Mouse (Mus musculus) forebrain, embryonic 16.5 days (tissue): ENCODE measurements around the gene 9330182O14Rik. TPM values are rescaled to one million over a fixed set of nuclear protein-coding genes. Genes with fewer than 3 reads are reported as not detected.

Experiments
- ATAC-seq: fragments of 200-750 bp; cut with Nextera tagmentation; 2 replicates; pipeline ENCODE4 v1.8.0; 2017; ENCODE audit warnings: mild to moderate bottlenecking, moderate library complexity
- H3K27ac ChIP-seq: fragments of 300-500 bp; sonication (generic); 2 replicates; pipeline ENCODE4 v1.5.1; 2014; ENCODE audit warnings: low read length, control low read depth
- H3K27me3 ChIP-seq: fragments of 300-500 bp; sonication (generic); replicated peaks from 2 replicates; pipeline ENCODE4 v1.6.1; 2014; ENCODE audit warnings: low read length; ENCODE audit not compliant: control insufficient read depth, insufficient read depth
- H3K36me3 ChIP-seq: fragments of 300-500 bp; sonication (generic); 2 replicates; pipeline ENCODE4 v1.6.1; 2014; ENCODE audit not compliant: control insufficient read depth, insufficient read depth
- H3K4me1 ChIP-seq: fragments of 300-500 bp; sonication (generic); replicated peaks from 2 replicates; pipeline ENCODE4 v1.6.1; 2014; ENCODE audit warnings: low read length; ENCODE audit not compliant: control insufficient read depth, insufficient read depth
- H3K4me2 ChIP-seq: fragments of 300-500 bp; sonication (generic); 2 replicates; pipeline ENCODE4 v1.6.1; 2014; ENCODE audit warnings: mild to moderate bottlenecking, low read length, control low read depth
- H3K4me3 ChIP-seq: fragments of 300-500 bp; sonication (generic); replicated peaks from 2 replicates; pipeline ENCODE4 v1.5.1; 2014; ENCODE audit warnings: mild to moderate bottlenecking, low read length, control low read depth
- H3K9ac ChIP-seq: fragments of 300-500 bp; sonication (generic); replicated peaks from 2 replicates; pipeline ENCODE4 v1.6.1; 2014; ENCODE audit warnings: low read depth, low read length, control low read depth
- H3K9me3 ChIP-seq: fragments of 300-500 bp; sonication (generic); 2 replicates; pipeline ENCODE4 v1.6.1; 2016; ENCODE audit warnings: low read length; ENCODE audit not compliant: control insufficient read depth
- WGBS: fragments of 180-500 bp; shearing (Covaris S2); extraction: QIAGEN DNeasy Blood & Tissue Kit; methylation state at CpG from one replicate; pipeline ENCODE4 v1.1.7; 2014; 5-methylcytosine and 5-hydroxymethylcytosine counted together
- polyA plus RNA-seq: library from polyadenylated mRNA; unstranded; fragments of >200 nt; fragmentation: Nextera tagmentation; extraction: Ambion mirVana; gene quantifications from 2 replicates; pipeline ENCODE4 v1.2.1, GENCODE M21; 2015

9330182O14Rik gene
- polyA plus RNA-seq, 1 experiment from 2014 or later = not detected

DNA sequence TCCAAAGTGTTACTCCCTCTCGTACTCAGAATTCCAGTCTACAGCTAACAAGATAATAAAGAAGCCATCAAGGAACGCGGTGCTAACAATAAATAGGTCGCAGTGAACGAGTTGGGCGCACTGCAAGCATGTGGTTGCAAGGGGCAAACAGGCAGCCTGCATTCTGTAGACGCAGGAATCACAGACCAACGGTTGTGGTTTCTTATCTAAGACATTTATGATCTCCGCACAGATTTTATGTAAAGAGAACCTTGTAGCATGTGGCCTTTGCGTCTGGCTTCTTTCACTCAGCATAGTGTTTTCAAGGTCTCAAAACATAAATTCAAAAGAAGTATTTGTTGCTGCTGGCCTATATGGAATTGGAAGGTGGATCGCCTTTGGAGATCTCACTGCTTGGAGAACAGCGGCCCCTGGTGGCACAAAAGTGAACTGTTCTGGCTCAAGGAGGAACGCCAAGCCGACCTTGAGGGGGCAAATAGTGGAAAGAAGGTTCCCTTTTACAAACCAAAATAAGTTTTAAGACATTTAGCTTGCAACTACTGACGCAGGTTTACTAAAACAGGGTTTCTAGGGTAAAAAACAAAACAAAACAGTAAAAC lies 3.2 kb upstream of the 9330182O14Rik start:
- Histone ChIP-seq H3K27ac (no peak overlapping the region), H3K4me3 (no peak overlapping the region), H3K9ac (no peak overlapping the region), H3K4me2 (no peak overlapping the region), H3K4me1 (no peaks in the 10 kb centered on the region), H3K27me3 (no peaks in the 10 kb centered on the region), H3K36me3 (no peaks in the 10 kb centered on the region), H3K9me3 (no peaks in the 10 kb centered on the region)
- 23% methylated on average over 15 of the region's 15 CpGs for WGBS
- ATAC-seq = peak; percentile 59

DNA sequence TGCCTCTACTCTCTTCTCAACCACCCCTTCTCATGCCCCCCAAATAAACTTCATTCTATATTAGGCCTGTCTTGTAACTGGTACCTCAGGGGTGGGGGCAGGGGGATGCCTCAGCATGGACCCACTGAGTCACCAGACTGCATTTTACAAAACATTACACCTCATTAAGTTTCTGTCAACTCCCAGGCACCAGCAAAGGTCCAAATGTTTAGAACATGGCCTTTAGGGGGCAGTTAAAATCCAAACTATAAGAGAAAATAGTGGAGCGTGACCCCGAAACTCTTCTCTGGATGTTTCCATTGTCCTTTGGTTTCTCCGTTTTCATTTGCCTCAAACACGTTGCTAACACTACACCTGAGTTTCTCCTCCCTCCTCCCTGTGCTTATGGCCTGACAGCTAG lies 1.8 kb upstream of the 9330182O14Rik start:
- 81% methylated on average over 4 of the region's 4 CpGs for WGBS

DNA sequence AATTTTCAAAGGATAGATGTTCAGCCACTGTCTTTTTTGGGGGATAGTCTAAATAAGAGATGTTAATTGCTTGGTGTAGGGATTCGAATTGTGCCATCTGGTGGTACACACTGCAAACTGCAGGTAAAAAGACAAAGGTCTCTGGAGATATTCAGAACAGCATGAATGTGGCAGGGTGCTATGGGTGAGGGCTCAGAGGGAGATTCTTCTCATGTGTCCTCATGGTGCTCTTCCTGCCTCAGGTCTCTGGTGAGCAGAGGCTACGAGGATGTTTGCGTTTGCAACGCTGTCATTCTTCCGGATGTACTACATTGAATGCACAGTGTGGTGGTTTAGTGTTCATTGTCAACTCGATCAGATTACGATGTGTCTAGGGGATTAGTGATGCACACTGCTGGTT lies 10.1 kb downstream of the 9330182O14Rik start:
- no peaks in the 10 kb centered on the region for H3K9me3 ChIP-seq
- no peaks in the 10 kb centered on the region for H3K36me3 ChIP-seq
- H3K9ac ChIP-seq = no peak overlapping the region
- ATAC-seq = peak; percentile 62
- no peak overlapping the region for H3K4me2 ChIP-seq
- H3K4me1 ChIP-seq = no peaks in the 10 kb centered on the region
- no peaks in the 10 kb centered on the region for H3K27me3 ChIP-seq
- H3K27ac ChIP-seq = no peak overlapping the region
- 49% methylated on average over 7 of the region's 7 CpGs for WGBS
- H3K4me3 ChIP-seq = no peak overlapping the region

More for the DNA sequence above, 1.8 kb upstream of the 9330182O14Rik start:
- no peak for ATAC-seq
- H3K4me3 ChIP-seq = no peak overlapping the region
- H3K4me1 ChIP-seq = no peaks in the 10 kb centered on the region
- no peaks in the 10 kb centered on the region for H3K27me3 ChIP-seq
- H3K27ac ChIP-seq = no peak overlapping the region
- no peak overlapping the region for H3K4me2 ChIP-seq
- H3K9me3 ChIP-seq = no peaks in the 10 kb centered on the region
- no peak overlapping the region for H3K9ac ChIP-seq
- no peaks in the 10 kb centered on the region for H3K36me3 ChIP-seq

DNA sequence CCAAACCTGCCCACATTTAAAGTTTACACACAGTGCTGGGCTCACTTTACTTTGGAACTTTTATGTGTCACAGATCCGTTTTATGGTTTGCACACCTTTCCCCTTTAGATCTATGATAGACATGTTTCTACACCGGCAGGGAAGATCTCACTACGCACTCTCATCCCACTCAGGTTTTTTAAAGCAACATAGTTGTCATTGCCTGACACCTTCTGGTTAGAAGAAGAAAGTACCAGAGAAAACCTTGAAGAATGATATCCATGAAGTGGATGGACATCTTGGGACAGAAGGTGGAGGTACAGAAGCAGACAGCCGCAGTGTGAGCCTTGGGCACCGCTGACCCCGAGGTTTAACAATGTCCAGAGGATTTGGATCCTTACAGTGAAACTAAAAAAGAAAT lies 23.5 kb downstream of the 9330182O14Rik start:
- no peaks in the 10 kb centered on the region for H3K36me3 ChIP-seq
- WGBS = 90% methylated on average over 6 of the region's 6 CpGs

DNA sequence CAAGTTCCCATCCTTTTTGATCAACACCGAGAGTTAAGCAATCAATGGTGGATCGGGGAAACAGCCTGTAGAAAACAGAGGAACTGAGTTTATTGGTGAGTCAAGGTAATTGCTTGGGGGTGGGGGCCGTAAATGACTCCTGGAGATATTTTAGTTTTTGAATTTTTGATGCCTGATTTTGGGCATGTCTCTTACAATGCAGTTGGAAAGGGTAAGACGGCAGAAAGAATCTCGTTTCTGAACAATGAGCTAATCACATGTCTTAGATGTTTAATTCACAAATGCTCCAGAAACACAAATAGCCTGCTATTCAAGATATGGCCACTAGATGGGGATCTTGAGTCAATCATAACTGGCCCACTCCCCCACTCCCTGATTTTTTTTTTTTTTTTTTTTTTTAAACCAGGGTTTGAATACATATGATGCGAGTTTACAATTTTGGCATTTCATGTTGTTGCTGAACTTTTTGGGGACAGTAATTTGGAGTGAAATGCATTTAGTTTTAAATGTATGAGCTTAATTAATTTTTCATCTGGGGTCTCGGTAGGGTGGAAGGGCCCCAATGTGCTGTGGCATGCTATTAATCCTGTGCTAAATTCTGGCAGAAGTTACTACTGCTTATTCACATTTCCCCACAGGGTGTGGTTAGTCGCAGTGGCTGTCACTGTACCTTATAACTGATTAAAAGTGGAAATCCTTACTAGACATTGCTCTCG lies 32.6 kb downstream of the 9330182O14Rik start:
- H3K4me3 ChIP-seq = no peak overlapping the region
- peaks cover 25% of the 10 kb centered on the region for H3K4me1 ChIP-seq
- H3K36me3 ChIP-seq = no peaks in the 10 kb centered on the region
- no peak overlapping the region for H3K27ac ChIP-seq
- ATAC-seq = peak; percentile 54
- no peaks in the 10 kb centered on the region for H3K27me3 ChIP-seq
- H3K9me3 ChIP-seq = no peaks in the 10 kb centered on the region
- peak overlapping the region; percentile 37 for H3K4me2 ChIP-seq
- 31% methylated on average over 9 of the region's 9 CpGs for WGBS
- 0 out of 2 replicates have a peak overlapping the region, but pooled peaks have one; percentile 32 for H3K9ac ChIP-seq

More for the DNA sequence above, 23.5 kb downstream of the 9330182O14Rik start:
- no peak overlapping the region for H3K27ac ChIP-seq
- H3K27me3 ChIP-seq = no peaks in the 10 kb centered on the region
- no peaks in the 10 kb centered on the region for H3K4me1 ChIP-seq
- no peaks in the 10 kb centered on the region for H3K9me3 ChIP-seq
- no peak overlapping the region for H3K9ac ChIP-seq
- no peak for ATAC-seq
- no peak overlapping the region for H3K4me3 ChIP-seq
- no peak overlapping the region for H3K4me2 ChIP-seq

DNA sequence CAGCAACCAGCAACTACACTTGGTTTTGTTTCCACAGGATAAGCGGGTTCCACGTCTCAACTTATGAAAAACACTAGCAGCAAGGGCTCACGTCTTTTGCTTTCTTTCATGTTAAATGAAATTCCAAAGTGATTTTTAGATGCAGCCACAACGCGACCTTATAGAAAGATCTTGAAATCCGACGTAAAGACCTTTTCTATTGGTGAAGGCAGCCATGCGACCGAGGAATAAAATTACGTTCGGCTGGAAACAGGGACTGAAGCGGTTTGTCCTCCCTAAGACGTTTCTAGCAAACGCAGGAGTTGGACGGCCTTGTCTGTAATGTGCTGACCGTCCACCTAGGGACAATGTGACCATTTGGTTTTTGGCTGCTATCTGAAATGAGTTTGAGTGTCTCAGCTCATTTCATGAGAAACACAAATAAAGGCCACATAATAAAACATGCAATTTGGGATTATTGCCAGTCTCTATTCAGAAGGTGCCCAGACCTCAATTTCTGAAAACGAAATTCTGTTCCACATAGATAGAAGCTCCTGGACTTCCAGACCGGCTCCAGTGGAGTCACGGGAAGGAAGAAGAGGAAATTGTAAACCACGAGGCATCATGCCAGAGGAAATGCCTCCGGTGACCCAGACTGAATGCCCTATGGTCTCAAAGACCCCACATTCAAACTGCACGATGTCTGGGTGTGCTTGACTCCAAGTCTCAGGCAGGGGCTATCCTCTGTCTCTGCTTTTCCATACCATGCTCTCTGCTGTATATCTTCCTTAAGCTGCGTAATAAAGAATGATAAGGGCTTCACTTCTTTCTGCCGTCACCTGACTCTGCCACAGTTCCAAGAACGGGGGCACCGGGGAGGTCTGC lies 33.3 kb downstream of the 9330182O14Rik start:
- no peaks in the 10 kb centered on the region for H3K9me3 ChIP-seq
- no peaks in the 10 kb centered on the region for H3K36me3 ChIP-seq
- H3K4me3 ChIP-seq = no peak overlapping the region
- peaks cover 25% of the 10 kb centered on the region for H3K4me1 ChIP-seq
- 0 out of 2 replicates have a peak overlapping the region, but pooled peaks have one; percentile 37 for H3K27ac ChIP-seq
- ATAC-seq = 0 out of 2 replicates have a peak, but pooled peaks have one; percentile 1
- H3K9ac ChIP-seq = 0 out of 2 replicates have a peak overlapping the region, but pooled peaks have one; percentile 3
- H3K4me2 ChIP-seq = peak overlapping the region; percentile 14
- H3K27me3 ChIP-seq = no peaks in the 10 kb centered on the region
- WGBS = 59% methylated on average over 26 of the region's 26 CpGs

DNA sequence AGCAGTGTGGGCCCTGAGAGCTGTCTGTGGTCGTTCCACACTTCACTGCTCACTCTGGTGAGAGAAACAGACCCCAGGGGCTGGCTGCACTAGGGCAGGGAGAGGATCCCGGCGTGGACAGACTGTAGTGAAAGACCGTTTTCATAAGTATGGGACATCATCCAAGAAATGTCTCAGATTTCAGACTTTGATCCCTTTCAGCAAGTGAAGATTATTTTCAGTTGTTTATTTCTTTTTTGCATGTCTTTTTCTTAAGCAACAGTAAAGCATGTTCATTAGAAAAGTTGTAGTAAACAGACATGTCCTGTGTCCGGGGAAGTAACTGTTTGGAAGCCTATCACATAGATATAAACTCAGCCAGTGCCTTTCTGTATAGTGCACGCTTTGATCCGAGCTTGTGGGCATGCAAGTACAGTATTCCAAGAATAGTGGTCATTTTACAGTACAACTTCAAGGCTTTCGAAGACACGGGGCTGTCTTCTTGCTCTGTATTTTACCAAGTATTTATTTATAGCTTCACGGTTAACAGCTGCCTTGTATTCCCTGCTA lies 34.0 kb downstream of the 9330182O14Rik start:
- no peaks in the 10 kb centered on the region for H3K9me3 ChIP-seq
- H3K27me3 ChIP-seq = no peaks in the 10 kb centered on the region
- 0 out of 2 replicates have a peak, but pooled peaks have one; percentile 24 for ATAC-seq
- H3K9ac ChIP-seq = no peak overlapping the region
- H3K4me1 ChIP-seq = peaks cover 27% of the 10 kb centered on the region
- H3K4me3 ChIP-seq = no peak overlapping the region
- H3K36me3 ChIP-seq = no peaks in the 10 kb centered on the region
- WGBS = 52% methylated on average over 10 of the region's 10 CpGs
- H3K27ac ChIP-seq = no peak overlapping the region
- H3K4me2 ChIP-seq = peak overlapping the region; percentile 14; the same call in 1 of the 2 replicates

DNA sequence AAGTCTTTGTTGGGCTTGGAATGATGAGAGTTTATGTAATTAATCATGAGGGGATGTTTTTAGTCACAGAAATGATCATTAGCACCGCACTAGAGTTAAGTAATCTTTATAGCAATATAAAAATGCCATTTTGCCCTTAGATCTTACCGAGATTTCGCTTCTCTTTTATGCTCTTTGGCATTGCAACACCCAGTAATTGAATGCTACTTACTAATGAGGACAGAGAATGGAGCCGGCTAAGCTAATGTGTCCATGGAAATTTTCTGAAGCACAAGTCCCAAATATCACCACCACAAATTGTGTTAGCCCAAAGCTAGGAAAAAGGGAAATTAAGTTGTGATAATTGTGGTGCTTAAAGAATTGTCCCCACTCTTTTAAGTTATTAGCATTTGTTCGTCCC lies 34.9 kb downstream of the 9330182O14Rik start:
- H3K4me1 ChIP-seq = peaks cover 27% of the 10 kb centered on the region
- no peaks in the 10 kb centered on the region for H3K9me3 ChIP-seq
- ATAC-seq = no peak
- no peak overlapping the region for H3K4me3 ChIP-seq
- no peaks in the 10 kb centered on the region for H3K36me3 ChIP-seq
- H3K4me2 ChIP-seq = no peak overlapping the region
- H3K27me3 ChIP-seq = no peaks in the 10 kb centered on the region
- 28% methylated on average over 5 of the region's 5 CpGs for WGBS
- H3K9ac ChIP-seq = no peak overlapping the region
- no peak overlapping the region for H3K27ac ChIP-seq
